Mouse (Mus musculus): ENCODE measurements around the gene Ly6g6e. TPM values are rescaled to one million over a fixed set of nuclear protein-coding genes. Genes with fewer than 3 reads are reported as not detected.
A peak's percentile ranks its signal among the peaks of the same experiment; 100 is the strongest.

Ly6g6e gene
- total RNA-seq, 2 experiments from 2014 or later: 0.50 TPM; not detected in 1

DNA sequence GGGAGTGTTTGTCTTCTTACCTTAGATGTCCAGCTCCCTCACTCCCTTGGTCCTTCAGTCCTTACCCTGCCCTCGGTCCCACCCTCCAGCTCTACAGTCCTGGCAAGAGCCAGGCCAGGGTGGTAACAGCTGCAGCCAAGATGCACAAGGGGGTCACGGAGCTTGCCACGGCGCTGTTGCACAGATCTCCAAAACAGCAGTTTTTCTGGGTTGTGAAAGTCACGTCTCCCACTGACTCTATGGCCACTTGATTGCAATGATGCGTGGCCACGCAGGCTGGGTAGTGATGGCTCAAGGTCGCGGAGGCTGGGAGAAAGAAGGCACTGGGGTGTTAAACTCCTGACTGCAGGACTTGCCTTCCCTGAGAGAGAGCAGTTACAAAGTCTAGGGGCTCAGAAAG is 5.2 kb upstream of the Ly6g6e start:
- DNase-seq: no peak

DNA sequence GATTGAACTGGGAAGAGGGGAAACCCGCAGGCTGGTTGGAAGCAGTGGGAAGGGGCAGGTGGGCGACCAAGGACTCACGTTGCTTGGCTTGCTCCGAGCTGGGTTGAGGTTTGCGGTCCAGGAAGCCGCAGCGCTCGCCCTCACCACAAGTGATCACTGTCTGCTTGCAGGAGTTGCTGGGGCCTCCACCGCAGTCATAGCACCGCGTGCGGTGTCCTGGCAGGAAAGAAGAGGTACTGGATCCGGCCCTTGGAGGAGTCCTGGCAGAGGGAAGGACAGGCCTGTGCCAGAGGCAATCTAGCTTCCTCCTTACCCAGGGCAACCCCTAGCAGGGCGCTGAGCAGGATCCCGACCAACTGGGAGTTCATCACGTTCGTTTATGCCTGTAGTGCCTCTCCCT is 2.6 kb upstream of the Ly6g6e start:
- no peak for DNase-seq

DNA sequence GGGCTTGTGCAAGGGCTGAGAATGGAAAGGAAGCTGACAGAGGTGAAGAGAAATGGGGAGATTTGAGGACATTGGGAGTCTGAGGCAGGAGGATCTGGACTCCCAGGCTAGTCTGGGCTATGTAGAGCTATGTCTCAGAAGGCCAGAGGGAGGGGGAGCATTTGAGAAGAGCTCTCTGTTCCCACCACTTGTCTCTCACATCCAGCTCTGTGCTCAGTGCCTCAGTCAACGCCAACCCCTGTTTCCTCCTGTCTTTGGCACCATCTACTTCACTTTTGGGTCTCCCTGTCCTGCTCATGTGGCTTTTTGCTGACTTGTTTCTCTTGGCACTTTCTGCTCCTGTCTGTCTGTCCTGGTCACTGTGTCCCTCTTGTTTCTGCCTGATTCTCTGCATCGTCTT is 583 bp downstream of the Ly6g6e start:
- no peak for DNase-seq

DNA sequence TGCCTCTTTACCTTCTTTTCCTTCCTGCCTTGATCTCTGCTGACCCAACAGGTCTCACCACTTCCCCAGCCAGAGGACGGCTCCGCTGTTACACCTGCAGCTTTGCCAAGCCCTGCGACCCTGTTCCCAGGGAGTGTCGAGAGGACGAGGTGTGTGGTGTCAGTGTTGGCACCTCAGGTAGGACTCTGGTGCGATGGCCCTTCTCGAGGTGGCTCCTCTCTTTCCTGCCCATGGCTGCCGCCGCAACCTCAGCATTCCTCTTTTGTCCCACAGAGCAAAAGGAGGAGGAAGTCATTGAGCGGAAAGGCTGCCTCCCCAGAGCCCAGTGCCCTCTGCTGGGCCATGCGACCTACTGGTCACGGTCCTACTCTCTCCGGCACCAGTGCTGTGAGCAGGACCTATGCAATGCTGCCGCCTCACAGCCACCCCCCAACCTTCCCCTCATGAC is 1.1 kb downstream of the Ly6g6e start, which contains the start of gene Ly6g6d:
Gene Ly6g6d (minus strand): TSS at position 280 of the 448 bp plus-strand sequence.
- DNase-seq: peak; percentile 36 to 55

DNA sequence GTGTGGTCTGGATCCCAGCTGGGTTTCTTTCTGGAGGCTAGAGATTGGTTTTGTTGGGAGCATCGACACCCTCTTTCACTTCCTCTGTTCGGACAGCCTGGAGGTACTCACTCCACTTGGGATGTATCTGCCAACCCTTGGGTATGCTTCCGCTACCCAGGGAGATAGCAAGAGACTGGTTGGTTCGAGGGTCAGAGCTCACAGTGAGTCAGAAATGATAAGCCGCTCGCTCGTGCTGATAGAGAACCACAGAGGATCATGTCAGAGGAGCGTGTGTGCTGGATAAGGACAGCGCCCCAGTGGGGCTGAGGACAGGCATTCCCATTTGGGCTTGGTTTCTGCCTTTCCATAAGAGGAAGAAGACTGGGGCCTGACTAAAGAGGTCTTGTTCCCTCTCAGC is 3.1 kb downstream of the Ly6g6e start:
- DNase-seq: no peak

DNA sequence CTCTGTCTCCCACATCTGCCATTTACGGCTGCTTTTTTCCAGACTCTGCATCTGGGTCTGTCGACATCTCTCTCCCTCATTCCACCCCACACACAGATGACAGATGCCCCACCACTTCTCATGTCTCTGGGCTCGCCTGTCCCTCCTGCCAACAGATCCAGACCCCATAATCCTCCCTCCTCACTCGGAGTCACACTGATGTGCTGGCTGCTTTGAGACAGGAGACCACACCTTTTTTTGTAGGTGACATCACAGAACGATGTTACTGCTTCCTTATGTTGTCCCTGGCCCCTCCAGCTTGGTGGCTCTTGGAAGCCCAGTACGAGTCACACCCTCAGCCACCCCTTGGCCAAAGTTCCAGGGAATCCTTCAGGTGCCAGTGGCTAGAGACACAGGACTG is 3.5 kb downstream of the Ly6g6e start:
- DNase-seq: no peak

DNA sequence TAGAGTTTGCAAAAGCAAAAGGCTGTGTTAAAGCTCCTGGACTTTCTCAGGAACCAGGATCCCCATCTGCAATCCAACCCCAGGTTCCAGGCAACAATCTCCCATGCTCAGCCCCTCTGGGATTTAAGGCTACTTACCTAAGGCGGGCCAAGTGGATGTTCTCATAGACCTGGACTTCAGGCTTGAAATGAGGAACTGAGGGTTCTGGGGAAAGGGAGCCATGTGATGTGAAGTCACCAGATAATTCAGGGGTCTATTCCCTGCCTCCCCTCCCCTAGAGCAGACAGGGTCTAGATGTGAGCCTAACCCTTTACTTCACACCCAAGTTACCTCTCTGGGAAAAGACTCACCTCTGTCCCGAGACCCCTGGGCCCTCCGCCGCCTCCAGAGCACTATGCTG is 4.0 kb downstream of the Ly6g6e start:
- DNase-seq: no peak

DNA sequence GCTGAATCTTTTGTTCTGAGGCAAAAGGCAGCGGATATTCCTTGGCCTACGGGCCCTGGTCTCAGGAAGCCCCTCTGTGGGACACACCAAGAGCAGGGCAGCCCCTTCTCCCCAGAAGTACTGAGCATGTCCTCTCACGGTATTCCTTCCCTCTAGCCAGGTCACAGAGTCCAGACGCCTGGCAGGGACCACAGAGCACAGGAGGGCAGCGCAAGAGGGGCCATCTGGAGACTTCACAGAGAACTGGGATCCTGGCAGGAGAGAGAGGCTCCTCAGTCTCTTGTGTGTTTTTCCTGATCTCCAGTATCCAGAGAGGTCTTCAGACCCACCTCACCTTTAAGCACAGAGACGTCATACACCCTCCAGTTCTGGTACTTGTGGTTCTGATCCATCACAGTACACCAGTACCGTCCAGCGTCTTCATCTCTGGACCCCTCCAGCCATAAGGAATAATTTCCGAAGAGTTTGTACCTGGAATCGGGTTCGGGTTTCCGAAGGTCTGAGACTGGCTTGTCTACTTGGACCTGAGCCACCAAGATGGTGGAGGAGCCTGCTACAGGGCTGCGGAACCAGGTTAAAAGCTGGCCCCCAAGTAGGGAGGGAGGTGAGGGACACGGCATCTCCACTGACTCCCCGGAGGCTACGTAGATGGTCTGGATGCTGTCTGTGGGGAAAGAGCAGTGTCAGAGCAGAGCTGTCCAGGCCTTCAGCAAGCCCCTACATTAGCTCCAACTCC is 6.3 kb downstream of the Ly6g6e start:
- DNase-seq: no peak

DNA sequence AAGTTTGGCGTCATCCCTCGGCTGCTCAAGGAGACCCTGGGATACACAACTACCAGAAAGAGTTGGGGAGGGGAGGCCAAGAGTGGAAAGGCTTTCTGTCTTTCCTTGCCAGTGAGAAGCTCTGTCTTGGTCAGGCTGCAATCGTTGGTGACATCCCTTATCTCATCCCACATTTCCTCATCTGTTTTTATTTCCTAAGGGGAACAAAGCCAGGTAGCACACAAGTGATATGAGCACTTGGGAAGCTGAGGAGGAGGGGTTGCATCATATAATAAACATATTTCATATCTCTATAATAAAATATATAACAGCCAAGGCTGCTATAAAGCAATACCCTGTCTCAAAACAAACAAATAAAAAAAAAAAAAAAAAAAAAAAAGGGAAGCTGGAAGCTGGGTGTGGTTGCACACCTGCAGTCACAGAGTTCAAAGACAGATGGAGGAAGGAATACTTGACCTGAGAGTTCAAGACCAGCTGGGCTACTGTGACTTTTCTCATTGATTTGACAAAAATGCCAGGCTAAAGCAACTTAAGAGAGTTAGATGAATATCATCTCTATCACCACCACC is 7.3 kb downstream of the Ly6g6e start:
- DNase-seq: no peak

DNA sequence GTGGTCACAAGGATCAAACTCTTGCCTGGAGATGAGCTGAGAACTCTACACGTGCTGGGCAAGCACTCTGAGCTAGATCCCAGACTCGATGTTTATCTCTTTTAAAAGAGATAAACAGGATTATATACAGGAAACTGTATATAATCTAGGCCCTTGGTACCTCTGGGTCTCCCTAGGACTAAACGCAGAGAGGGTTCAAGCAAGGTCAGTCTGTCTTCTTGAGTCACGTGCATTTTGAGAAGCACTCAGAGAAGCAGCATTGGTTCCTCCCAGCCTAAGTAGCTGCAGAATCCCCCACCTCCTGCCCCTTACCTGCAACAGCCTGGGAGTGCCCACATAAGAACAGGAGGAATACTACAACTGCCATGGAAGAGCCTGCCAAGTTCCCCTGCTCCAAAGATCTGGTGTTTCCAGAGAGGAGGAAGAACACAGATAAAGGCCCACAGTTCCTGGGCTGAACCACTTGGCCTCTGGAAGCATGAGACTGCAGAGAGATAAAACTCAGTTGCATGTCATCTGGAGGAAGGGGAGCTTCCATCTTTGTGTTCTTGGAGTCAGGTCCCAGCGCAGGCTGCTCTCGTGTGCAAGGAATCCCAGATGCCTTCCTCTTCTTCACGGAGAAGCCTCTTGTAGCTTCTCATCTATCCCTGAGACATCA is 8.6 kb downstream of the Ly6g6e start, which contains the start of gene Ly6g6f:
Gene Ly6g6f (minus strand): TSS at position 403 of the 658 bp plus-strand sequence.
- DNase-seq: no peak

DNA sequence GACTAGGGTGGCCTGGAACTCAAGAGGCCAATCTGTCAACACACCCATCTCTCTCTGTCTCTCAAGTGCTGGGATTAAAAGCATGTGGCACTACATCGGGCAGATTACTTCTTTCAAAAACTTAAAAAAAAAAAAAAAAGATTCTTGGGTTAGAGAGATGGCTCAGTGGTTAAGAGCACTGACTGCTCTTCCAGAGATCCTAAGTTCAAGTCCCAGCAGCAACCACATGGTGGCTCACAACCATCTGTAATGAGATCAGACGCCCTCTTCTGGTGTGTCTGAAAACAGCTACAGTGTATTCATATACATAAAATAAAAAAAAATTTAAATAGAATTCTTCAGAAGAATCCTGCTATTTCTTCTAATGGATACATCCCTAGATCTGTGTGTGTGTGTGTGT is 11.4 kb downstream of the Ly6g6e start:
- DNase-seq: no peak

DNA sequence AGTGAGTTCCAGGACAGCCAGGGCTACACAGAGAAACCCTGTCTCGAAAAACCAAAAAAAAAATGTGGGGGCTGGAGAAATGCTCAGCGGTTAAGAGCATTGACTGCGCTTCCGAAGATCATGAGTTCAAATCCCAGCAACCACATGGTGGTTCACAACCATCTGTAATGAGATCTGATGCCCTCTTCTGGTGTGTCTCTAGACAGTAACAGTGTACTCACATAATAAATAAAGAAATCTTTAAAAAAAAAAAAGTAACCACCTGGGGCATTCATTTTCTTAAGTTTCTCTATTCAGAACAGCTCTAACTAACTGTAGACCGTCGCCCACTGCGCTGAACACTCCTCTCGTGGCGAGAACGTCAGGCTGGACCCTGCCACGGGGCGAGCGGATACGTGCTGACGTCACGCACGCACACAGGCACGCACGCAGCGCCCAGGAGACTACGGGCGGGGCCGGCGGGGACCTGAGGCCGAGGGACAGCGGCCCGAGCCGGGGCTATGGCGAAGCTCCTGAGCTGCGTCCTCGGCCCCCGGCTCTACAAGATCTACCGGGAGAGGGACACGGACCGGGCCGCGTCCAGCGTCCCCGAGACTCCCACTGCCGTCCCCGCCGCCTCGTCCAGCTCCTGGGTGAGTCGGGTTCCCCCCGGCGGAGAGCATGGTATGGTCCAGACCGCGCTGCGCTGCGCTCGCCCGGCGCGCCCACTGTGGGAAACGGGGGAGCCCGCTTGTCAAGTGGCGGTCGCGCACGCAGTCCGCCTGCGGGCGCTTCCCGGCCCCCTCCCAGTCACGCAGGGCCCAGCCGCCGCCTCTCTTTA is 12.3 kb downstream of the Ly6g6e start, which contains the start of gene Abhd16a:
Gene Abhd16a (plus strand): TSS at position 439 of the 820 bp plus-strand sequence.
- DNase-seq: peak; percentile 95 to 96

DNA sequence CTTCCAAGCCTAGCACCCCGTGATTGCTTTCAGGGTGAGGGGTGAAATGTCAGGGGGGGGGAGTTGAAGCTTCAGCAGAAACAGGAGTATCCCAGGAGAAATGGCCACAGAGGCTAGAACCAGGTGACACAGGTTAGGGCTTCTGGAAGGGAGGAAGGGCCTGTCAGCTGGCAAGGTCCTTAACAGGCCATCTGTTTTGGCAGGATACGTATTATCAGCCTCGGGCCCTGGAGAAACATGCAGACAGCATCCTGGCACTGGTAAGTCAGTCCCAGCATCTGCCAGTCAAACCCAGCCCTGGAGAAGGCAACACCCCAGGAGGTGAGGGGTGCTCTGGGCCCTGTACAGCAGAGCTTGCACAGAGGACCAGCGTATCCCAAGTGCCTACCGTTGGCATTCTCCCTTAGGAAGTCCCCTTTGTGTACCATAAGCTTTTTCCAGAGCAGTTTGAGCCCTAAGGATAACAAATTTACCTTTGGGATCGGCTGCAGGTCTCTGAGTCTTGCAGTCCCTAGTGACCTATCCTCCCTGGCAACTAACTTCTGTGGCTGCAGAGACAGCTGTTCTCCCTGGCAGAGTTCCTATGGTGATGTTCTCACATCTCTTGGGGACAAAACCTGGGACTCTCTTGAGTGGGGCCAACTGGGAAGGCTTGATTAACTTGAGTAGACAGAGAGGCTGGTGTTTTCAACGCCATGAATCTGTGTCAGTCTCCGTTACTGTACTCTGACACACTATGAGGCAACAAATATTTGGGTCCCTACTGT is 13.6 kb downstream of the Ly6g6e start:
- DNase-seq: peak in 1 of 2 experiments; percentile 26

DNA sequence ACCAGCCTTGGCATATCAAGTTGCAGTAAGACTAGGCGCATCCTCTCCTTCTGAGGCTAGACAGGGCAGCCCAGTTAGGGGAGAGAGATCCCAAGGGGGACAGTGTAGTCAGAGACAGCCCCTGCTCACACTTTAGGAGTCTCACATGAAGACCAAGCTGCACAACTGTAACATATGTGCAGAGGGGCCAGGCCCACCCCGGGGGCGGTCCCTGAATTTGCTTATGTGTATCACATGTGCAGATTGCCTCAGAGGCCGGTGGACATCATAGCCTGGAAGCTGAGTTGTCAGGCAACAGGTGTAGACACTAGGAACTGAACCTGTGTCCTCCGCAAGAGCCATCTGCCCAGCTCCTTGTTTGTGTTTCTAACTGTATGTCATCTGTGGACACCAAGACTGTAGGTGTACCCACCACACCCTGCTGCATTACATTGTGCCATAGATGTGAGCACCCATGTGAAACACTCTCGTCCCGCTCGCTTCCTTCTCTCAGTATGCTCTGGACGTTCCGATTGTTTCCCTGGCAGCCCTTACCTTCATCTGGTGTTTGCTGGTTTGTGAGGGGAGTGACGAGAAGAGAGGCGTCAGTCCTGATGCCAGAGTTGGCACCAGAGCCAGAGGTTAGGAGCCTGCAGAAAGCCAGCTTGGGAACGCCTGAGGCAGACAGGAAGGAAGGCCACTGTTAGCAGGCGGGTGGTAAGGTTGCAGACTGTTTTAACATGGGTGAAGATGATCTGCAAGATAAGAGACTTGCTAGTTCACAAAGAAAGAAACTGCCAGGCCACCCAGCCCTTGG is 15.9 kb downstream of the Ly6g6e start:
- DNase-seq: no peak

DNA sequence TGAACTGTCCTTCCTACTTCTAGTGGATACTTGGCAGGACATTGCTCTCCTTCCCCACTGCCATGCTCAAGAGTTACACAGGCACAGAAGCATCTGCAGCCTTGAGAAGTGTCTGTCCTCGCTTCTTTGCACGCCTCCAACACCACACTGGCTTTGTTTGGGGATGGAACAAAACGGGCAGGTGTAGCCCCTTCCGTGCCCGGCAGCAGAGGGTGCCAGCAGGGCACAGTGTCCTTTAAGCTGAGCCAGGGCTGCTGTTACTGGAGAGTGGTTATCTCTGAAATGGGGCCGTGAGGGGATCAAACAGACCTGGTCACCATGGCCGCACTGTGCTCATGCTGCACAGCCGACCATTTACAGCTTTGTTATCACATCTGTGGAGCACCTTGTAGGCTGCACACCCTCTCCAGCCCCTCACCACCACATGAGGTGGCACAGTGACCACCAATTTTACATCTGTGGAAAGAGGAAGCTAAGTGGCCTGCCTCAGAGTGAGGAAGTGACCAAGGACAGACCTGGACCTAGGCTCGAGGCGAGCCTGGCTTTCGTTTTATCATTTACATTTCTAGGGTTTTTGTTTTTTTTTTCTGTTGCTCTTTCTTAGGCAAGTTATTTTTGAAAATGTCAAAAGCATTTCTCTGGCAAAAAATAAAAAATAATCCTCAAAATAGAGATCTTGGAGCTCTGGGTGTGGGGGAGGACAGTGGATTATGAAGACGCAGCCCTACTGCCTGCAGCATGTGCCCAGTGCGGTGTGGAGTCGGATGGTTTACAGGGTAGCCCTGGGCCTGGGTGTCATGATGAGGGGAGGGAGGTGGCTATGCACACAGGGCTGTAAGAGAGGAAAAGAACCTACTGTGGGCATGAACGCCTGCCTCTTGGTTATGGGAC is 18.0 kb downstream of the Ly6g6e start:
- no peak for DNase-seq

DNA sequence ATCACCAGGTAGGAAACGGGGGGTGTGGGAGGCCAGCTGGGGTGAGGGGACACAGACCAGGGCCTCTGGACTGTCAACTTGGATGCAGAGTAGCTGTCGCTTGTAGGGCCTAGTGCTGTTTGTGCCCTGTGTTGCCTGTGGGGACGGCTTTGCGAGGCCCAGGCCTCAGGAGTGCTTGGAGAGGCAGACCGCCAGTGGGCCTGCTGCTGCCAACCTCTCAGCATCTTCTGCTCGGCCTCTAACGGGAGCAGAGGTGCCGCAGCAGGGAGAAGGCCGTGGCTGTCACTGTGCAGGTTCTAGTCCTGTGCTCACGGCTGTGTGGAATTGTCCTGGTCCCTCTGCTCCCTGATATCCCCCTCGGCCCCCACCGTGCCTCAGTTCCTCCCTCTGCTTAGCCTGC is 19.9 kb downstream of the Ly6g6e start:
- DNase-seq: no peak

DNA sequence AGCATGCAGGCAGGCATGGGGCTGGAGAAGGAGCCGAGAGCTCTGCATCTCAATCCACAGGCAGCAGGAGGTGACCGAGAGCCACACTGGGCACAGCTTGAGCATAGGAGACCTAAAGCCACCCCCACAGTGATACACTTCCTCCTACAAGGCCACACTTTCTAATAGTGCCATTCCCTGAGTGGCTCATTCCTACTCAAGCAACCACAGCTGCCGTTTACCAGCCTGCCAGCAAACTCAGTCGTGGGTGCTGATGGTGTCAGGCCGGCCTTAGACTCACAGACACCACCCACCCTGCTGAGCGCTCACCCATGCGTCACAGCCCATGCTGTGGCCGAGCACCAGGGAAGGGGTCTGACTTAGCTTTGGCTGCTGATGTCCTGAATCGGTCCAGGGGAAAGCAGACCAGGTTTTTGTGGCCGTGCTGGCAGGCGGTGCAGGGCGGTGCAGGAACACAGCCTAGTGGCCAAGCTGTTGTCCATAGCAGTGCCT is 20.5 kb downstream of the Ly6g6e start:
- peak in 1 of 2 experiments; percentile 31 for DNase-seq

DNA sequence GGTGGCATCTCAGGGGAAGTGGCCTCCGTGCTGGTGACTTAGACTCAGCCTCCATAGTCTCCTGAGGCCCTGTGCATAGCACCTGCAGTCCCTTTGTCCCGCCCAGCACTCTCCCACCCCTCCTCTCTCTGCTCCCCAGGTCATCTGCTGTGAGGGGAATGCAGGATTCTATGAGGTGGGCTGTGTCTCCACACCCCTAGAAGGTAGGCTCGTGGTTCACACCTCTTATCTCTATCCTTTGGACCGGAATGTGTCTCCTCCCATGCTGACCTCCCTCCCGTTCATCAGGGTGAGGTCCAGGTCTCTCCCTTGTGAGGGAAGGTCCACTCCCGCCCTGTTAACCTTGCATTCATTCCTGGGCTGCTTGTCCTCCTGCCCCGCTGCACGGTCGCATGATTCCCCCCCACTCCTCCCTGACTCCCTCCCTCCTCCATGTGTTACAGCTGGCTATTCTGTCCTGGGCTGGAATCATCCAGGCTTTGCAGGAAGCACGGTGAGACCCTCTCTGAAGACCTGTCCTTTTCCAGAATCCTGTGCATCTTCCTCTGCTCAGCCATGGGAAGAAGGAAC is 23.6 kb downstream of the Ly6g6e start:
- DNase-seq: no peak

DNA sequence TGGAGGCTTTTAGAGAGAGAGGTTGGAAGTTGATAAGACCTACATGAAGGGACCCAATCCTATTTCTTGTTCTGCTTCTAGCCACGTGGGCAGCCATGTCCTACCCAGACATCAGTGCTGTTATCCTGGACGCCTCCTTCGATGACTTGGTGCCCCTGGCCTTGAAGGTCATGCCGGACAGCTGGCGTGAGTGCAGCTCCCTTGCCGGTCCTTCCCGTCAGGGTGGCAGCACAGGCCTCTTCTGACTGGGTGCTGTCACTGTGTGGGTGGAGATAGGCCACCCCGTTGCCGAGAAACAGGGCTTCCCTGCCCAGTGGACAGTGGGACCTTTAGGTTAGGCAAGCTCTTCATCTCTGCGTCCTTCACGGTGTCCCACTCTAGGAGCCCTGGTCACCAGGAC is 24.5 kb downstream of the Ly6g6e start:
- DNase-seq: peak; percentile 33 to 47

Data from adrenal gland, postnatal 36 days (tissue).